Comparison of ENCODE assay signal across 8 mouse cellular contexts in the genomic region with DNA sequence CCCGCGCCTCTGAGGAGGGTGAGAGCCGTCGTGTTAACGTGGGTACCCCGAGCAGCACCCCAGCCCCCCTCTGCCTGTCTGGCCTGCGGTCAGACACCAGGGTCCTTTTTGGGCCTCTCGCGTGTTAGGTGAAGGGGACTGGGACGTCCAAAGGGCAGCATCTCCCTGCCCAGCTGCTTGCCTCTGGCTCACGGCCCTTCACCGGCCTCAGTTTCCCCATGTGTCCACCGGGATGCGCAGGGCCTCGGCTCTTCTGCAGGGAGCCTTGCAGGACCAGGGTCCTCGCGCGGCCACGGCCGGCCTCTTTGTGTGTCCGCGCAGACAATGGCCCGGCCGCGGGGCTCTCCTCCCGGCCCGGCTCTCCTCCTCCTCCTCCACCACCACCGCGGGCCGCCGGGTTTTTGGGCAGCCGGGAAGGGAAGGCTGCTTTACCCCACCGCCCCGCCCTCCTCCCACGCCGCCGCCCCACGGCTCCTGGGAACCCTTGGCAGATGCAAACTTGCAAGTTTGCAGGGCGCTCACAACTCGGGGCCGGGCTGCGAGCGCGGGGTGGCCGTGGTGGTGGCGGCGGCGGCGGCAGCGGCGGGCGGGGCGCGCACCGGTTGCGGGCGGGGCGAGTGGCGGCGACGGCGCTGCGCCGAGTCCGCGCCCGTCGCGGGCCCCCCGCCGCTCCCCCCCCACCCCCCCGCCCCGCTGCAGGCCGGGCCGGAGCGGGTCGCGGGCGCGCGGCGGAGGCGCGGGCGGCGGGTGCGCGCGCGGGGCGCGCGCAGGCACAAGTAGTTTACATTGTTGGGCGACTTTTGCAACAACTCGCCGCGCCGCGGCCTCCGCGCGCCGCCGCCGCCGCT. TPM values are rescaled to one million over a fixed set of nuclear protein-coding genes. Genes with fewer than 3 reads are reported as not detected.
DNase-seq lines count a peak whose midpoint lies in the region; ATAC-seq and TF ChIP-seq lines count a peak whose summit lies in the region.

No protein-coding gene starts in this region.

- TF ChIP-seq CTCF in heart, postnatal 0 days (IDR thresholded peaks at IDR 0.05; ENCODE audit: low read depth): no peak

- peak; percentile 72 for DNase-seq in CD4-positive, CD25-positive, alpha-beta regulatory T cell, adult 2 months (ENCODE audit: low read depth, low spot score)
- peak; percentile 88 for DNase-seq in adrenal gland, postnatal 10 days
- peak; percentile 82 for DNase-seq in embryonic facial prominence, embryonic 14.5 days (ENCODE audit: low spot score)
- peak; percentile 51 for DNase-seq in heart, postnatal 0 days (ENCODE audit: low spot score)
- peak; percentile 79 to 90 for DNase-seq in kidney, postnatal 25 days
- peak; percentile 81 for DNase-seq in ovary, postnatal 36 days (ENCODE audit: low spot score)
- peak; percentile 77 for DNase-seq in urinary bladder, adult 2 months (ENCODE audit: low spot score)

- H3K27me3 ChIP-seq in embryonic facial prominence, embryonic 14.5 days (replicated peaks; ENCODE audit: control insufficient read depth, insufficient read depth, low read length): no peaks in the 10 kb centered on the region
- H3K27me3 ChIP-seq in heart, postnatal 0 days (ENCODE audit: control insufficient read depth, insufficient read depth, low read length): no peaks in the 10 kb centered on the region
- no peaks in the 10 kb centered on the region for H3K27me3 ChIP-seq in lung, embryonic 16.5 days (ENCODE audit: control insufficient read depth, insufficient read depth, low read depth, low read length)

- H3K36me3 ChIP-seq in embryonic facial prominence, embryonic 14.5 days (ENCODE audit: control insufficient read depth, insufficient read depth, low read length): no peaks in the 10 kb centered on the region
- no peaks in the 10 kb centered on the region for H3K36me3 ChIP-seq in heart, postnatal 0 days (replicated peaks; ENCODE audit: control insufficient read depth, insufficient read depth, low read length)
- no peaks in the 10 kb centered on the region for H3K36me3 ChIP-seq in lung, embryonic 16.5 days (ENCODE audit: control insufficient read depth, insufficient read depth, low read length)

- TF ChIP-seq EP300 in heart, postnatal 0 days (IDR thresholded peaks at IDR 0.05; ENCODE audit: low read depth): peak; percentile 16; the same call in 1 of the 2 replicates

- peak; percentile 54 for ATAC-seq in embryonic facial prominence, embryonic 14.5 days (ENCODE audit: low read depth)
- ATAC-seq in heart, postnatal 0 days (ENCODE audit: insufficient read depth, low read depth): peak; percentile 60
- ATAC-seq in lung, embryonic 16.5 days (ENCODE audit: low read depth): peak; percentile 59

- peak overlapping the region; percentile 88 for H3K4me3 ChIP-seq in embryonic facial prominence, embryonic 14.5 days (ENCODE audit: low read depth, low read length)
- peak overlapping the region; percentile 96 for H3K4me3 ChIP-seq in heart, postnatal 0 days (ENCODE audit: low read depth, low read length)
- H3K4me3 ChIP-seq in lung, embryonic 16.5 days (ENCODE audit: low read length): peak overlapping the region; percentile 88

- H3K9me3 ChIP-seq in embryonic facial prominence, embryonic 14.5 days (ENCODE audit: control insufficient read depth, low read length): no peaks in the 10 kb centered on the region
- H3K9me3 ChIP-seq in heart, postnatal 0 days (replicated peaks; ENCODE audit: control insufficient read depth, low read length): no peaks in the 10 kb centered on the region
- no peaks in the 10 kb centered on the region for H3K9me3 ChIP-seq in lung, embryonic 16.5 days (ENCODE audit: control insufficient read depth, low read length)

- 1% methylated on average over 14 of the region's 106 CpGs for WGBS in embryonic facial prominence, embryonic 14.5 days
- under 1% methylated on average over 52 of the region's 106 CpGs for WGBS in heart, postnatal 0 days
- WGBS in lung, embryonic 16.5 days: 0% methylated on average over 47 of the region's 106 CpGs

- H3K4me2 ChIP-seq in embryonic facial prominence, embryonic 14.5 days (ENCODE audit: low read depth, low read length): peak overlapping the region; percentile 96
- H3K4me2 ChIP-seq in heart, postnatal 0 days (ENCODE audit: low read depth, low read length): peak overlapping the region; percentile 93
- peak overlapping the region; percentile 97 for H3K4me2 ChIP-seq in lung, embryonic 16.5 days (ENCODE audit: low read depth, low read length)

- H3K27ac ChIP-seq in embryonic facial prominence, embryonic 14.5 days (replicated peaks; ENCODE audit: low read depth, low read length): peak overlapping the region; percentile 98
- H3K27ac ChIP-seq in heart, postnatal 0 days (ENCODE audit: low read depth): peak overlapping the region; percentile 93
- peak overlapping the region; percentile 97 for H3K27ac ChIP-seq in lung, embryonic 16.5 days (ENCODE audit: low read length)

- H3K4me1 ChIP-seq in embryonic facial prominence, embryonic 14.5 days (ENCODE audit: control insufficient read depth, insufficient read depth, low read length): peaks cover 46% of the 10 kb centered on the region
- H3K4me1 ChIP-seq in heart, postnatal 0 days (ENCODE audit: control insufficient read depth, insufficient read depth): peaks cover 51% of the 10 kb centered on the region
- peaks cover 45% of the 10 kb centered on the region for H3K4me1 ChIP-seq in lung, embryonic 16.5 days (replicated peaks; ENCODE audit: control insufficient read depth, insufficient read depth, low read length)

- H3K9ac ChIP-seq in embryonic facial prominence, embryonic 14.5 days (ENCODE audit: low read depth, low read length): peak overlapping the region; percentile 82
- H3K9ac ChIP-seq in heart, postnatal 0 days (replicated peaks; ENCODE audit: low read depth, low read length): peak overlapping the region; percentile 95
- peak overlapping the region; percentile 98 for H3K9ac ChIP-seq in lung, embryonic 16.5 days (ENCODE audit: low read length)

RNA-seq across cellular contexts. Expression of a gene that starts 0.5 kb away (rescaled TPM):
- 10 to 100 TPM; 49.3 to 75.6 TPM for total RNA-seq in adrenal gland, postnatal 10 days (2021)
- polyA plus RNA-seq in embryonic facial prominence, embryonic 14.5 days (2014; fragmentation: Nextera tagmentation; extraction: Ambion mirVana): 11.3 and 11.5 TPM in 2 replicates
- total RNA-seq in heart, postnatal 0 days (2014; rRNA removed; ENCODE audit: low replicate concordance): 56.9 and 81.7 TPM in 2 replicates
- polyA plus RNA-seq in heart, postnatal 0 days (2015; fragmentation: Nextera tagmentation; extraction: Ambion mirVana): 4.9 and 5.5 TPM in 2 replicates
- 11.3 TPM in 2 replicates for polyA plus RNA-seq in lung, embryonic 16.5 days (2015; fragmentation: Nextera tagmentation; extraction: Ambion mirVana)
- polyA plus RNA-seq in urinary bladder, adult 2 months (2012; rRNA removed): 60.0 and 69.6 TPM in 2 replicates

Comparison
In these comparisons a context has a peak if more than half of its experiments do, and no peak if none do; other contexts are left out.
1. Peak in every context shown above with its lines: DNase-seq, ATAC-seq, H3K4me3 ChIP-seq and H3K27ac ChIP-seq.